Mouse (Mus musculus) embryonic facial prominence, embryonic 12.5 days (tissue): ENCODE measurements around the gene Map4k5. TPM values are rescaled to one million over a fixed set of nuclear protein-coding genes. Genes with fewer than 3 reads are reported as not detected.
A peak's percentile ranks its signal among the peaks of the same experiment; 100 is the strongest.

ENCODE experiments used
- ATAC-seq: fragments of 200-750 bp; cut with Nextera tagmentation; 2 replicates; pipeline ENCODE4 v1.8.0; 2017; ENCODE audit not compliant: insufficient number of reproducible peaks, insufficient read depth, low FRiP score, low TSS enrichment
- H3K27ac ChIP-seq: fragments of 300-500 bp; sonication (generic); 2 replicates; pipeline ENCODE4 v1.5.1; 2016; ENCODE audit warnings: mild to moderate bottlenecking
- H3K27me3 ChIP-seq: fragments of 300-500 bp; sonication (generic); 2 replicates; pipeline ENCODE4 v1.6.1; 2016; ENCODE audit warnings: mild to moderate bottlenecking, moderate library complexity
- H3K36me3 ChIP-seq: fragments of 300-500 bp; sonication (generic); 2 replicates; pipeline ENCODE4 v1.6.1; 2016; ENCODE audit warnings: mild to moderate bottlenecking
- H3K4me1 ChIP-seq: fragments of 300-500 bp; sonication (generic); 2 replicates; pipeline ENCODE4 v1.6.1; 2016
- H3K4me2 ChIP-seq: fragments of 300-500 bp; sonication (generic); replicated peaks from 2 replicates; pipeline ENCODE4 v1.6.1; 2016; ENCODE audit warnings: mild to moderate bottlenecking, moderate library complexity
- H3K4me3 ChIP-seq: fragments of 300-500 bp; sonication (generic); 2 replicates; pipeline ENCODE4 v1.5.1; 2016; ENCODE audit warnings: mild to moderate bottlenecking
- H3K9ac ChIP-seq: fragments of 300-500 bp; sonication (generic); 2 replicates; pipeline ENCODE4 v1.6.1; 2016; ENCODE audit warnings: mild to moderate bottlenecking, moderate library complexity
- H3K9me3 ChIP-seq: fragments of 300-500 bp; sonication (generic); 2 replicates; pipeline ENCODE4 v1.6.1; 2016; ENCODE audit warnings: mild to moderate bottlenecking, moderate library complexity
- WGBS: fragments of 180-500 bp; shearing (Covaris S2); methylation state at CpG from one replicate; pipeline ENCODE4 v1.1.7; 2016; 5-methylcytosine and 5-hydroxymethylcytosine counted together
- polyA plus RNA-seq: library from polyadenylated mRNA; unstranded; fragments of >200 nt; fragmentation: Nextera tagmentation; extraction: Ambion mirVana; gene quantifications from 2 replicates; pipeline ENCODE4 v1.2.1, GENCODE M21; 2016

Gene Map4k5
- polyA plus RNA-seq, 1 experiment from 2014 or later = 49.2 TPM

- H3K36me3 ChIP-seq = no peaks in the 10 kb centered on the region
- H3K9me3 ChIP-seq = no peaks in the 10 kb centered on the region
- H3K27me3 ChIP-seq = no peaks in the 10 kb centered on the region
- H3K27ac ChIP-seq = peak overlapping the region; percentile 26; the same call in 1 of the 2 replicates
- H3K9ac ChIP-seq = no peak overlapping the region
- 28% methylated on average over 19 of the region's 19 CpGs for WGBS
- peak overlapping the region; percentile 67 for H3K4me2 ChIP-seq
- ATAC-seq = no peak
- H3K4me3 ChIP-seq = peak overlapping the region; percentile 37
- peaks cover 14% of the 10 kb centered on the region for H3K4me1 ChIP-seq
Measured at GRCm38 (mm10) chr12:69908511-69908900, 15.5 kb upstream of the Map4k5 start.

GRCm38 (mm10) chr12:69907667-69908510, 14.9 kb upstream of the Map4k5 start:
- WGBS = 2% methylated on average over 30 of the region's 30 CpGs
- no peaks in the 10 kb centered on the region for H3K9me3 ChIP-seq
- peak overlapping the region; percentile 37 for H3K4me3 ChIP-seq
- peaks cover 14% of the 10 kb centered on the region for H3K4me1 ChIP-seq
- H3K36me3 ChIP-seq = no peaks in the 10 kb centered on the region
- H3K4me2 ChIP-seq = peak overlapping the region; percentile 67
- peak overlapping the region; percentile 39 for H3K9ac ChIP-seq
- peak overlapping the region; percentile 26; the same call in 1 of the 2 replicates for H3K27ac ChIP-seq
- H3K27me3 ChIP-seq = no peaks in the 10 kb centered on the region
- ATAC-seq = peak; percentile 83; the same call in 1 of the 2 replicates

GRCm38 (mm10) chr12:69904991-69905390, 12.0 kb upstream of the Map4k5 start:
- Histone ChIP-seq H3K36me3 (no peaks in the 10 kb centered on the region), H3K9ac (no peak overlapping the region), H3K4me2 (no peak overlapping the region), H3K4me3 (no peak overlapping the region), H3K27me3 (no peaks in the 10 kb centered on the region), H3K27ac (no peak overlapping the region), H3K4me1 (peaks cover 14% of the 10 kb centered on the region), H3K9me3 (no peaks in the 10 kb centered on the region)
- no peak for ATAC-seq
- 65% methylated on average over 2 of the region's 2 CpGs for WGBS

GRCm38 (mm10) chr12:69898119-69898518, 5.1 kb upstream of the Map4k5 start:
- Histone ChIP-seq H3K4me1 (no peaks in the 10 kb centered on the region), H3K4me2 (no peak overlapping the region), H3K4me3 (no peak overlapping the region), H3K36me3 (no peaks in the 10 kb centered on the region), H3K9ac (no peak overlapping the region), H3K27ac (no peak overlapping the region), H3K9me3 (no peaks in the 10 kb centered on the region), H3K27me3 (no peaks in the 10 kb centered on the region)
- 82% methylated on average over 4 of the region's 4 CpGs for WGBS
- ATAC-seq = no peak

- Histone ChIP-seq H3K4me1 (peaks cover 15% of the 10 kb centered on the region), H3K27me3 (no peaks in the 10 kb centered on the region), H3K27ac (no peak overlapping the region), H3K9ac (no peak overlapping the region), H3K36me3 (0 out of 2 replicates have a peak, but pooled peaks cover 4% of the 10 kb centered on the region), H3K9me3 (no peaks in the 10 kb centered on the region), H3K4me3 (no peak overlapping the region), H3K4me2 (no peak overlapping the region)
- 56% methylated on average over 2 of the region's 2 CpGs for WGBS
- ATAC-seq = no peak
Measured at GRCm38 (mm10) chr12:69895046-69895445, 2.0 kb upstream of the Map4k5 start.

GRCm38 (mm10) chr12:69893927-69894326, 927 bp upstream of the Map4k5 start:
- Histone ChIP-seq H3K27me3 (no peaks in the 10 kb centered on the region), H3K9me3 (no peaks in the 10 kb centered on the region), H3K9ac (no peak overlapping the region), H3K4me1 (peaks cover 22% of the 10 kb centered on the region), H3K4me3 (no peak overlapping the region), H3K27ac (no peak overlapping the region; the same call in 1 of the 2 replicates), H3K36me3 (0 out of 2 replicates have a peak, but pooled peaks cover 5% of the 10 kb centered on the region), H3K4me2 (no peak overlapping the region)
- no peak for ATAC-seq
- WGBS = 60% methylated on average over 6 of the region's 6 CpGs

GRCm38 (mm10) chr12:69891721-69892120, 1.3 kb downstream of the Map4k5 start:
- H3K9me3 ChIP-seq = no peaks in the 10 kb centered on the region
- peaks cover 23% of the 10 kb centered on the region for H3K4me1 ChIP-seq
- WGBS = 44% methylated on average over 3 of the region's 3 CpGs
- peak overlapping the region; percentile 87 for H3K4me3 ChIP-seq
- peak overlapping the region; percentile 95 for H3K9ac ChIP-seq
- peak overlapping the region; percentile 94; the same call in 1 of the 2 replicates for H3K27ac ChIP-seq
- no peak for ATAC-seq
- H3K4me2 ChIP-seq = peak overlapping the region; percentile 69
- H3K27me3 ChIP-seq = no peaks in the 10 kb centered on the region
- 0 out of 2 replicates have a peak, but pooled peaks cover 5% of the 10 kb centered on the region for H3K36me3 ChIP-seq

- ATAC-seq = no peak
- Histone ChIP-seq H3K4me1 (peaks cover 23% of the 10 kb centered on the region), H3K27me3 (no peaks in the 10 kb centered on the region), H3K4me2 (peak overlapping the region; percentile 69), H3K9ac (no peak overlapping the region), H3K36me3 (0 out of 2 replicates have a peak, but pooled peaks cover 5% of the 10 kb centered on the region), H3K27ac (peak overlapping the region; percentile 61; the same call in 1 of the 2 replicates), H3K4me3 (peak overlapping the region; percentile 14; the same call in 1 of the 2 replicates), H3K9me3 (no peaks in the 10 kb centered on the region)
- WGBS = 15% methylated on average over 5 of the region's 5 CpGs
Measured at GRCm38 (mm10) chr12:69890476-69890875, 2.5 kb downstream of the Map4k5 start.

GRCm38 (mm10) chr12:69890051-69890450, 2.9 kb downstream of the Map4k5 start:
- Histone ChIP-seq H3K4me3 (peak overlapping the region; percentile 14; the same call in 1 of the 2 replicates), H3K27me3 (no peaks in the 10 kb centered on the region), H3K27ac (peak overlapping the region; percentile 61), H3K4me2 (peak overlapping the region; percentile 69), H3K9me3 (no peaks in the 10 kb centered on the region), H3K9ac (no peak overlapping the region), H3K4me1 (peaks cover 23% of the 10 kb centered on the region), H3K36me3 (0 out of 2 replicates have a peak, but pooled peaks cover 5% of the 10 kb centered on the region)
- WGBS = 46% methylated on average over 6 of the region's 6 CpGs
- no peak for ATAC-seq

- peaks cover 23% of the 10 kb centered on the region for H3K4me1 ChIP-seq
- no peak overlapping the region for H3K27ac ChIP-seq
- no peaks in the 10 kb centered on the region for H3K9me3 ChIP-seq
- H3K4me2 ChIP-seq = no peak overlapping the region
- H3K27me3 ChIP-seq = no peaks in the 10 kb centered on the region
- ATAC-seq = no peak
- H3K9ac ChIP-seq = no peak overlapping the region
- H3K4me3 ChIP-seq = no peak overlapping the region
- 0 out of 2 replicates have a peak, but pooled peaks cover 5% of the 10 kb centered on the region for H3K36me3 ChIP-seq
- 29% methylated on average over 1 of the region's 1 CpGs for WGBS
Measured at GRCm38 (mm10) chr12:69888345-69888744, 4.7 kb downstream of the Map4k5 start.

- H3K9ac ChIP-seq = no peak overlapping the region; the same call in 1 of the 2 replicates
- no peak overlapping the region for H3K4me2 ChIP-seq
- no peak overlapping the region for H3K27ac ChIP-seq
- 71% methylated on average over 6 of the region's 6 CpGs for WGBS
- 0 out of 2 replicates have a peak, but pooled peaks cover 5% of the 10 kb centered on the region for H3K36me3 ChIP-seq
- no peak overlapping the region for H3K4me3 ChIP-seq
- no peaks in the 10 kb centered on the region for H3K9me3 ChIP-seq
- peaks cover 23% of the 10 kb centered on the region for H3K4me1 ChIP-seq
- no peak for ATAC-seq
- no peaks in the 10 kb centered on the region for H3K27me3 ChIP-seq
Measured at GRCm38 (mm10) chr12:69887776-69888175, 5.2 kb downstream of the Map4k5 start.
